Mouse (Mus musculus) naive thymus-derived CD4-positive, alpha-beta T cell, adult 2 months (primary cell): ENCODE measurements around the gene Gm10401.

Source experiments
- DNase-seq: peaks from one replicate; pipeline ENCODE4 v3.0.0-alpha.2; 2011; ENCODE audit warnings: low read depth

Gene Gm10401

GRCm38 (mm10) chr5:115070457-115070856 lies 27.6 kb downstream of the Gm10401 start:
- no peak for DNase-seq

DNA sequence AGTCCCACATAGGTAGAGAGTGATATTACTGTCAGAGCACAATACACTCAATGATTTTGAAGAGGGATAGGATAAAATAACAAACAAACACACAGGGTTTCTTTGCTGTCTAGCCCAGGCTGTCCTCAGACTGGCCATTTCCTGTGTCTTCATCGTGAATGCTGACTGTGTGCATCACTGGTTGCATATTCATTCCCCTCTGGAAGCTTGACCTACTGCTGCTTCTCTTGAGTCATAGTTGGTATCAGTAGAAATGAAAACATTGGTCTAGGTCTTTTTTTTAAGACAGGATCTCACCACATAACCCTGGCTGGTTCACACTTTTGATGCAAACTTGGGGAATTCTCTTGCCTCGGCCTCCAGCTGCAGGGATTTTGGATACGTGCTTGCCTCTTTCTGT lies 28.5 kb downstream of the Gm10401 start:
- DNase-seq = no peak

DNA sequence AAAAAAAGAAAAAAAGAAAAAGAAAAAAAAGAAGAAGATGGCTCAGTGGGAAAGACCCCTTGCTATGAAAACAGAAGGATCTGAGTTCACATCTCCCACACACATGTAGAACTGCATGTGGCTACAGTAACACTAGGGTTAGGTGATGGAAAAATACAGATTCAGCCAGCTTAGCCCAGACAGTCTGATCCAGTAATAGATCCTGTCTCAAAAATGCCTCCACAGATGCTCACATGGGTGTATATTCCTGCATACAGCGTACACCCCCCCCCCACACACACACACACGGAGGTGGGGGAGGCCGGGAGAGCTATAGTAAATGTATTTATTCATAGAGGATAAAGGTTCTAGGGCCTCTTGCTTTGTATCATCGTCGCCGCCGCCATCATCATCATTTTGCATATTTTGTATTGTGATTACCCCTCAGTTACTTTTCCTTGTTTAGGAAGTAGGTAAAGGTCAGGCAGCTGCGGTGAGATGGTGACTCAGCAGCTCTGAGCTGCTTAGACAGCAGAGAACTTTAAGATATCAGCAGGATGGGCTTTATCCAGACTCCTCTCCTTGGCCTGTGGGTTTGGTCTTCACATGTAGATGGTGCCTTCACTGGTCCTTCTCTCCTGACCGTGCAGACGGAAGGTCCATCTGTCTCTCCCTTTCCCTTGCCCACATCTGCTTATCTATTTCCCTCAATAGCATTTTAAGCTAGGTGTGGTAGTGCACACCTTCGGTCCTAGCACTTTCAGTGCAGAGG lies 29.2 kb downstream of the Gm10401 start:
- DNase-seq = no peak

DNA sequence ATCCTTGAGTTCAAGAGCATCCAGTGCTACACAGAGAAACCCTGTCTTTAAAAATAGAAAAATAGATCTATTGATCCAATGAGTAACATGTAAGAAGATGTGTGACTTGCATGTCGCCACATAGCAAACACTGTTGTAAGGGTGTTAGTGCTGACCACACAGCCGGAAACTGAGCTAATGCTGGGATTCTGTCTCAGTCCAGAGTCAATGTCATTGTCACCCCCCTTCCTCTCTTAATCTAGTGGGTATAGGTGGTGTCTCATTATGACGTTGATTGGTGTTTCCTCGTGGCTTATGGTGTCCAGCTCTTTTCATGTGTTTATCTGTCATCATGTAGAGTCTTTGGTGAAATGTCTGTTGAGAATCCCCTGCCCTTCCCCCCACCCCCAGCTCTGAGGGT lies 31.9 kb downstream of the Gm10401 start:
- DNase-seq = no peak

GRCm38 (mm10) chr5:115063391-115063790 lies 34.7 kb downstream of the Gm10401 start:
- DNase-seq = no peak

GRCm38 (mm10) chr5:115062566-115062965 lies 35.5 kb downstream of the Gm10401 start:
- DNase-seq = no peak

- DNase-seq = no peak
These were observed 37.1 kb downstream of the Gm10401 start for GRCm38 (mm10) chr5:115060977-115061376.

- no peak for DNase-seq
These were observed 37.9 kb downstream of the Gm10401 start for GRCm38 (mm10) chr5:115060067-115060695.

GRCm38 (mm10) chr5:115058584-115059297 lies 39.4 kb downstream of the Gm10401 start:
- DNase-seq = no peak

GRCm38 (mm10) chr5:115057153-115057552 lies 40.9 kb downstream of the Gm10401 start:
- DNase-seq = no peak

- no peak for DNase-seq
These were observed 42.7 kb downstream of the Gm10401 start for GRCm38 (mm10) chr5:115055418-115055817.

DNA sequence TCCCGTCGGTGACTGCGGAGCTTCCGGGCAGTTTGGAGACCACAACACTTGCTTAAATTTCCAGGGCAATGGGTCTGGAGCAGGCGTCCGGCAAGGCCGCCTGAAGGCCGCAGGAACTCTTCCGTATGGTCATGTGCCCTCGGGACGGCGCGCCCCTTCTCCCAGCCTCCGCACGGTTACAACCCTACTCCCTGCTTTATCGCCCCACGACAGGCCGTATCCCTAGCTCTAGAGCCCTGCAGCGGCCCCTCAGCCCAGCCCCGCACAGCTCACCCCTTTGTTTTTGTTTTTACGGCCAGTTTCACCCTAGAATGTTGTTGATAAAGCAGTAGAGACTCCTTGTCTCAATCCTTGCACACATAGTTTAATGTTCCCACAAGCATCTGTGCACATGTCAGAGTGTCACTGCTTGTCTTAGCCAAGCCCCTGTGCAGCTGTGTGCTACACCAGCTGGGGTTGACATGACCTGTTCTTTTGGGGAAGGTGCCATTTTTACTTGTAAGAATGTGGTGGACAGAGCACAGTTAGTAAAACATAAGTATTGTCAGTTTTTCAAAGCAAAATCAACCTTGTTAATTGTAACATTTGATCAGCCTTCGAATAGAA lies 44.2 kb downstream of the Gm10401 start:
- DNase-seq = no peak

GRCm38 (mm10) chr5:115052546-115052945 lies 45.5 kb downstream of the Gm10401 start:
- DNase-seq = no peak

DNA sequence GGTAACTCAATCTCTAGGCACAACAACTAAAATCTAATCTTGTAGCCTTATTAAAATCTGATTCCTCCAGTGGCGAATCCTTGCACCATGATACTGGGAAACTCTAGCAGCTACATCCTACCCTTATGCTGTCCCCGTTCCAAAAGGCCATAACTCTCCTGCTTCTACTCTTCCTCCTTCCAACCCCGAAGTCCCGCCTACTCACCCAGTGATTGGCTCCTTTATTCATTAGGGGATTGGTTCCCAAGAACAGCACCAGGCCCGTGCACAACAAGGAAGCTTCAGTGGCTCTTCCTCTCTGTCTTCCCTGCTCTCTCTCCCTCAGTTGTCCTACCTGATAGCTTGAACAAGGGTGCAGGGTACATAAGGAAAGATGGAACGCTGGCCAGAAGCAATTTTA lies 47.3 kb downstream of the Gm10401 start:
- DNase-seq = no peak

GRCm38 (mm10) chr5:115049692-115050091 lies 48.4 kb downstream of the Gm10401 start:
- DNase-seq = no peak
